Mouse (Mus musculus): Measurements from ENCODE around the gene Agbl2. TPM values are rescaled to one million over a fixed set of nuclear protein-coding genes. Genes with fewer than 3 reads are reported as not detected.

Gene Agbl2
- polyA plus RNA-seq, 1 experiment = 2.2 TPM

GRCm38 (mm10) chr2:90833502-90833901, 51.0 kb downstream of the Agbl2 start:
- H3K36me3 ChIP-seq (ENCODE audit: control insufficient read depth, insufficient read depth, low read length, poor library complexity, severe bottlenecking) = no peaks in the 10 kb centered on the region
- H3K4me1 ChIP-seq (ENCODE audit: control insufficient read depth, insufficient read depth, low read length) = no peaks in the 10 kb centered on the region
- H3K4me3 ChIP-seq (ENCODE audit: low read depth, low read length) = no peak overlapping the region
- H3K27me3 ChIP-seq (ENCODE audit: control insufficient read depth, insufficient read depth, low read length, poor library complexity, severe bottlenecking) = no peaks in the 10 kb centered on the region
- TF ChIP-seq EP300 (IDR thresholded peaks at IDR 0.05; ENCODE audit: insufficient read depth, low read depth, low read length) (no peak), POLR2A (IDR thresholded peaks at IDR 0.05; ENCODE audit: insufficient read depth, low read length) (no peak), CTCF (IDR thresholded peaks at IDR 0.05; ENCODE audit: low read depth, low read length) (no peak)
- H3K27ac ChIP-seq (ENCODE audit: insufficient read depth, low read length) = no peak overlapping the region
- H3K9ac ChIP-seq (ENCODE audit: low read depth, poor library complexity, severe bottlenecking) = no peak overlapping the region
- no peaks in the 10 kb centered on the region for H3K9me3 ChIP-seq (replicated peaks; ENCODE audit: control insufficient read depth, insufficient read depth, low read length, poor library complexity, severe bottlenecking)

GRCm38 (mm10) chr2:90838621-90839020, 56.1 kb downstream of the Agbl2 start:
- H3K27me3 ChIP-seq (ENCODE audit: control insufficient read depth, insufficient read depth, low read length, poor library complexity, severe bottlenecking) = no peaks in the 10 kb centered on the region
- H3K36me3 ChIP-seq (ENCODE audit: control insufficient read depth, insufficient read depth, low read length, poor library complexity, severe bottlenecking) = no peaks in the 10 kb centered on the region
- no peak overlapping the region for H3K9ac ChIP-seq (ENCODE audit: low read depth, poor library complexity, severe bottlenecking)
- H3K9me3 ChIP-seq (replicated peaks; ENCODE audit: control insufficient read depth, insufficient read depth, low read length, poor library complexity, severe bottlenecking) = no peaks in the 10 kb centered on the region
- H3K4me3 ChIP-seq (ENCODE audit: low read depth, low read length) = no peak overlapping the region
- no peaks in the 10 kb centered on the region for H3K4me1 ChIP-seq (ENCODE audit: control insufficient read depth, insufficient read depth, low read length)
- H3K27ac ChIP-seq (ENCODE audit: insufficient read depth, low read length) = no peak overlapping the region
- TF ChIP-seq EP300 (IDR thresholded peaks at IDR 0.05; ENCODE audit: insufficient read depth, low read depth, low read length) = no peak
- TF ChIP-seq POLR2A (IDR thresholded peaks at IDR 0.05; ENCODE audit: insufficient read depth, low read length) = no peak
- TF ChIP-seq CTCF (IDR thresholded peaks at IDR 0.05; ENCODE audit: low read depth, low read length) = no peak

- Histone ChIP-seq H3K36me3 (ENCODE audit: control insufficient read depth, insufficient read depth, low read length, poor library complexity, severe bottlenecking) (no peaks in the 10 kb centered on the region), H3K9me3 (replicated peaks; ENCODE audit: control insufficient read depth, insufficient read depth, low read length, poor library complexity, severe bottlenecking) (no peaks in the 10 kb centered on the region), H3K4me3 (ENCODE audit: low read depth, low read length) (no peak overlapping the region), H3K27me3 (ENCODE audit: control insufficient read depth, insufficient read depth, low read length, poor library complexity, severe bottlenecking) (no peaks in the 10 kb centered on the region), H3K9ac (ENCODE audit: low read depth, poor library complexity, severe bottlenecking) (no peak overlapping the region), H3K27ac (ENCODE audit: insufficient read depth, low read length) (no peak overlapping the region), H3K4me1 (ENCODE audit: control insufficient read depth, insufficient read depth, low read length) (no peaks in the 10 kb centered on the region)
- TF ChIP-seq CTCF (IDR thresholded peaks at IDR 0.05; ENCODE audit: low read depth, low read length) (no peak), EP300 (IDR thresholded peaks at IDR 0.05; ENCODE audit: insufficient read depth, low read depth, low read length) (no peak), POLR2A (IDR thresholded peaks at IDR 0.05; ENCODE audit: insufficient read depth, low read length) (no peak)
Observed at GRCm38 (mm10) chr2:90843666-90844065, 61.1 kb downstream of the Agbl2 start.

- TF ChIP-seq POLR2A (IDR thresholded peaks at IDR 0.05; ENCODE audit: insufficient read depth, low read length) (no peak), EP300 (IDR thresholded peaks at IDR 0.05; ENCODE audit: insufficient read depth, low read depth, low read length) (no peak), CTCF (IDR thresholded peaks at IDR 0.05; ENCODE audit: low read depth, low read length) (no peak)
- H3K4me1 ChIP-seq (ENCODE audit: control insufficient read depth, insufficient read depth, low read length) = no peaks in the 10 kb centered on the region
- peaks cover 2% of the 10 kb centered on the region; the same call in 1 of the 2 replicates for H3K36me3 ChIP-seq (ENCODE audit: control insufficient read depth, insufficient read depth, low read length, poor library complexity, severe bottlenecking)
- no peak overlapping the region for H3K4me3 ChIP-seq (ENCODE audit: low read depth, low read length)
- no peaks in the 10 kb centered on the region for H3K9me3 ChIP-seq (replicated peaks; ENCODE audit: control insufficient read depth, insufficient read depth, low read length, poor library complexity, severe bottlenecking)
- no peaks in the 10 kb centered on the region for H3K27me3 ChIP-seq (ENCODE audit: control insufficient read depth, insufficient read depth, low read length, poor library complexity, severe bottlenecking)
- no peak overlapping the region for H3K9ac ChIP-seq (ENCODE audit: low read depth, poor library complexity, severe bottlenecking)
- H3K27ac ChIP-seq (ENCODE audit: insufficient read depth, low read length) = no peak overlapping the region
Observed at GRCm38 (mm10) chr2:90844262-90844661, 61.7 kb downstream of the Agbl2 start.

- TF ChIP-seq EP300 (IDR thresholded peaks at IDR 0.05; ENCODE audit: insufficient read depth, low read depth, low read length) = no peak
- TF ChIP-seq CTCF (IDR thresholded peaks at IDR 0.05; ENCODE audit: low read depth, low read length) = no peak
- TF ChIP-seq POLR2A (IDR thresholded peaks at IDR 0.05; ENCODE audit: insufficient read depth, low read length) = no peak
- H3K9ac ChIP-seq (ENCODE audit: low read depth, poor library complexity, severe bottlenecking) = no peak overlapping the region
- no peak overlapping the region for H3K27ac ChIP-seq (ENCODE audit: insufficient read depth, low read length)
- H3K9me3 ChIP-seq (replicated peaks; ENCODE audit: control insufficient read depth, insufficient read depth, low read length, poor library complexity, severe bottlenecking) = no peaks in the 10 kb centered on the region
- no peaks in the 10 kb centered on the region for H3K4me1 ChIP-seq (ENCODE audit: control insufficient read depth, insufficient read depth, low read length)
- H3K27me3 ChIP-seq (ENCODE audit: control insufficient read depth, insufficient read depth, low read length, poor library complexity, severe bottlenecking) = no peaks in the 10 kb centered on the region
- H3K36me3 ChIP-seq (ENCODE audit: control insufficient read depth, insufficient read depth, low read length, poor library complexity, severe bottlenecking) = peaks cover 8% of the 10 kb centered on the region
- no peak overlapping the region for H3K4me3 ChIP-seq (ENCODE audit: low read depth, low read length)
Observed at GRCm38 (mm10) chr2:90845234-90845633, 62.7 kb downstream of the Agbl2 start.

- Histone ChIP-seq H3K27me3 (ENCODE audit: control insufficient read depth, insufficient read depth, low read length, poor library complexity, severe bottlenecking) (no peaks in the 10 kb centered on the region), H3K36me3 (ENCODE audit: control insufficient read depth, insufficient read depth, low read length, poor library complexity, severe bottlenecking) (peaks cover 14% of the 10 kb centered on the region), H3K27ac (ENCODE audit: insufficient read depth, low read length) (no peak overlapping the region), H3K4me3 (ENCODE audit: low read depth, low read length) (no peak overlapping the region), H3K9ac (ENCODE audit: low read depth, poor library complexity, severe bottlenecking) (peak overlapping the region; percentile 81), H3K9me3 (replicated peaks; ENCODE audit: control insufficient read depth, insufficient read depth, low read length, poor library complexity, severe bottlenecking) (no peaks in the 10 kb centered on the region), H3K4me1 (ENCODE audit: control insufficient read depth, insufficient read depth, low read length) (no peaks in the 10 kb centered on the region)
- TF ChIP-seq POLR2A (IDR thresholded peaks at IDR 0.05; ENCODE audit: insufficient read depth, low read length) = no peak
- TF ChIP-seq EP300 (IDR thresholded peaks at IDR 0.05; ENCODE audit: insufficient read depth, low read depth, low read length) = no peak
- TF ChIP-seq CTCF (IDR thresholded peaks at IDR 0.05; ENCODE audit: low read depth, low read length) = no peak
Observed at GRCm38 (mm10) chr2:90846171-90846570, 63.6 kb downstream of the Agbl2 start.
